Mouse (Mus musculus) A20 (cell line): ENCODE results near the gene Heatr3.
"Not testable (repeated sequence)": the region's sequence is repeated elsewhere in the genome, so short reads cannot be mapped to it uniquely, and the experiment has no call there.

Experiments used
- DNase-seq: peaks from one replicate; pipeline ENCODE4 v3.0.0-alpha.2; 2011; ENCODE audit warnings: low read depth, low spot score

Heatr3 gene

DNA sequence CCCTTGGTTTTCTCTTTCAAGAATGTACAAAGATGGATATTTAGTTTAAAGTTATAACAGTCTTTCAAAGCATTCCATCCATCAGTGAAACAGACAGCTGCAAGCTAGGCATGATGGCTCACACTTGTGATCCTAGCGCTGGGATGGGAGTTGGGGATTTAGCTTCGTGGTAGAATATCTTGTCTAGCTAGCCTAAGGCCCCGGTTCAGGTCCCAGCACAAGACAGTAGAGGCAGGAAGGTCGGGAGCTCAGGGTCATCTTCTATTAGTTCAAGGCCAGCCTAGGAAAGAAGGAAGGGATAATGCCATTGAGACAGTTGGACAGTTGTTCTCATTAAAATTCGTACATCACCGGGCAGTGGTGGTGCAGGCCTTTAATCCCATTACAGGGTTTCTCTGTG is 48.1 kb downstream of the Heatr3 start:
- no peak for DNase-seq

DNA sequence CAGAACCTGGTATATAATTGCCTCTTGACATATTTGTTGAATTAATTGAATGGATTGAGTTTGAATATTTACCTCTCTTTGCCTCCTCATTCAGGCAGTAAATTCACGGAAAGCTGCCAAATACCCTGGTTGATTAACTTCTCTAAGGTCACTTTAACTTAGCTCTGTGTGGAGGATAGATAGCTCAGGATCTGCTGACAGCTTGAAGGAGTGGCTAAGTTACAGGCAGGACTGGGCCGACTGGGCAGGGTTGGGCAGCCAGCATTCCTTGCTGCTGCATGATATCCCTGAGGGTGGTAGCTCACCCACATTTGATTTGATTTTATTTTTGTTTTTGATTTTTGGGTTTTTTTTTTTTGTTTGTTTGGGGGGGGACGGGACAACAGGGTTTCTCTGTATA is 59.7 kb downstream of the Heatr3 start:
- no peak for DNase-seq

DNA sequence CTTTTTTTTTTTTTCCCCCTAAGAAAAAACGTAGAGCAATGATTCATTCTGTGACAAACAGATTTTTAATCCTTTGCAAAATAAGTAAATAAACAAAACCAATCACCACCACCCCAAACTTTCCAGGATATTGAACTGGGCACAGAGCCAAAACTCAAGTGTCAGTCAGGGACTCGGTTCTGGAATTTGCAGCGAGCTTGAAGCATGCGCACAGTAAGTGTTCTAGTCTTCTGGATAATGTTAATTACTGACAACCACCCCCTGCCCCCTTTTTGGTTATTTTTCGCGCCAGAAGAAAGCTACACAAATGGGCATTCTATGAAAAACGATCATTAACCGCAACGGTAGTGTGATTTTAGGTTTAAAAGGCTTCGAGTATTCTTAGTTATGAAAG is 60.9 kb downstream of the Heatr3 start:
- no peak for DNase-seq

DNA sequence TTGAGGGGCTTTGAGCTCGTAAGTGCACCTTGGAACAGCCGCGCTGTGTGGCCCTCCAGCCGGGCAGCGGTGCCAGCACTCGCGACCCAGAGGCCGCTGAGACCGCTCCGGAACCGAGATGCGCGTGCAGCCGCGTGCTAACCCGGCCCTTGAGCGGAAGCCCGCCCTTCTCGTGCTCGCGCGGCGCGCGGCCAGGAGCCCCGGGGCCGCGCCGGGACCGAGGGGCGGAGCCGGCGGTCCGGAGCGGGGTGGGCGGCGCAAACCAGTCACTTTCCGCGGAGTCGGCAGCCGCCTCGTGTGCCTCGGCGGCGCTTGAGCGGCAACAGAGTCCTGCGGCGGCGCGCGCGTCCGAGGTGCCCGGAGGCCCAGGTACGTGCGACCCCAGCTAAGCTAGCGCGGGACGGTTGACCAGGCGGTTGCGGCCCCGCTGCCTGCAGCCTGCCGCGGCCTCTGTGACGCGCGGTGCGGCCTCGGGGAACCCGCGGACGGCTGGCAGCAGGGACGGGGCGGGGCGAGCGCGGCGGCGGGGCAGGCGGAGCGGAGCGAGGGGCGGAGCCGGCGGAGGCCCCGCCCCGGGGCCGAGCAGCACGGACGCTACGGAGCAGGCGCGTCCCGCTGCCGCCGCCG is 61.4 kb downstream of the Heatr3 start, which contains the start of gene Tent4b:
TSS of gene Tent4b (plus strand) at position 269 of the 627 bp plus-strand sequence.
- DNase-seq: peak; percentile 96

DNA sequence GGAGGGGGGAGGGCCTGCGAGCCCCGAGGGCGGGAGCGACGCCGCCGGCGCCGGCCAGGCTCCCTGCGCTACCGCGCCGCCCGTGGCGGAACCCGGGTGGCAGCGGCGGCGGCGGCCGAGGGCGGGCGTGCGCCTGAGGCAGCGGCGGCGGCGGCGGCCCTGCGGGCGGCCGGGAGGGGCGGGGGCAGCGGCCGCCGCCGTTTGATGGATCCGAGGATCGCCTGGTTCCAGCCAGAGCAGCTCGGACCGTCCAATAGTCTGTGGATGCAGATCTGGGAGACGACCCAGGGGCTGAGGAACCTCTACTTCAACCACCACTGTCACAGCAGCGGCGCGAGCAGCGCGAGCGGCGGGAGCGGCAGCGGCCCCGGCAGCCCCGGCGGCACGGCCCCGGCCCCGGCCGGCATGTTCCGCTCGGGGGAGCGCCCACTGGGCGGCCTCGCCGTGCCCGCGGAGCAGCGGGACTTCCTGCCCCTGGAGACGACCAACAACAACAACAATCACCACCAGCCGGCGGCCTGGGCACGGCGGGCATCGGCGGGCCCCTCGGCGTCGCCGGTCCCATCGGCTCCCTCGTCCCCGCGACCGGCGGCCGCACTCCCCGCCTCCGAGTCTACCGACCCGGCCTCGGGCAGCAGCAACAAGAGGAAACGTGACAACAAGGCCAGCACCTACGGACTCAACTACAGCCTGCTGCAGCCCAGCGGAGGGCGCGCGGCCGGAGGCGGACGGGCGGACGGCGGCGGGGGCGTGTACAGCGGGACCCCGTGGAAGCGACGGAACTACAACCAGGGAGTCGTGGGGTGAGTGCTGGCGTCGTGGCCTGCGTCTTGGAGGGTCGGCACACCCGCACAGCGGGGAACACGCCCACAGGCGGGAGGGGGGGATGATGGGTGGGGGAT is 62.3 kb downstream of the Heatr3 start:
- peak; percentile 68 for DNase-seq

DNA sequence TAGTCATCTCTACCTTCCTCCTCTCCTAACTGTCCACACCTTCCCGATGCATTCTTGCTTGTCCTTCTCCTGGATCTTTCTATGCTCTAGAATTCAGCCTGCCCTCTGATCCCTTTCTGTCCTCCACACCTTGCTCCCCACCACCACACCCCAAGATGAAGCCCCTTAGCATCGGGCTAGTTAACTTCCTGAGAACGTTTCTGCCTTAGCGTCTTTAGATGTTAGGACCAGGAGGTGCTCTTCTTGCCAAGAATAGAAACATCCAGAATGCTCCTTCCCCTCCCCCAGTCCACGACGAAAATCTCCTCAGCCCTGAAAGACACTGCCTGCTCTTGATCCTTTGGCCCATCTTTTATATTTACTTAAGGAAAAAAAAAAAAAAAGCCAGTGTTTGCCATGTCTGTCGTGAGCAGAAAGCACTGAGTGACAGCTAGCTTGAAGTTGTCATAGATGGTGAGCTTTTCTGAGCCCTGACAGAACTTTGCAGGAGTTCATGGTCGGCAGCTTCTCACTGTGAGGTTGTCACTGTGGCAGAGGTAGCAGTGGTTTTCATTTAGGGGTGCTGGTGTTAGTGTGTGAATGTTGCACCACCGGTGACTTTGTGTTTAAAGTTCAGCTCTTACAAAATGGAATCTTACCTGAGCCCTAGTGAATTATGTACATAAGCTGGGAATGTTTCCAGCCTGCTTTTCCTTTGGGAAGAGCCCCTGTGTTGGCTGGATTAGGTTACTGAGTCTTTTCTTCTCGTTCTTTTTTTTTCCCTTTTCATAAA is 63.3 kb downstream of the Heatr3 start:
- DNase-seq: peak; percentile 27

DNA sequence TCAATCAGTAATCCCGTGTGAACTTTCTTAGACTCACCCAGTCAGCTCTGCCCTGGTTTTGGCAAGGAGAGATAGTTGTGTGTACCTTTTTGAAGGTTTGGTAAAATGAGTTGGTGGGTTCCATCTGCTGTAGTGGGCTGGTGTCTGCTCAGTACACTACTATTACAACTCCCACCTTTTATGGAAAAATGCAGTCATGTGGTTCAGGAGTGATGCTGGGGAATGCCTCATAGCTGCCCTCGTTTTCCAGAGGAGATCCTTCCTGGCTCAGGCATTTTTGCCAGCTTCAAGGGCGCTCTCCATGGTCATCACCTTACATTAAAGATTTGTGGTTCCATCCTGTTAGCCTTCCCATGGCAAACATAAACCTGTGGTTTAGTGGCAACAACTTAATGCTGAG is 64.0 kb downstream of the Heatr3 start:
- DNase-seq: no peak

DNA sequence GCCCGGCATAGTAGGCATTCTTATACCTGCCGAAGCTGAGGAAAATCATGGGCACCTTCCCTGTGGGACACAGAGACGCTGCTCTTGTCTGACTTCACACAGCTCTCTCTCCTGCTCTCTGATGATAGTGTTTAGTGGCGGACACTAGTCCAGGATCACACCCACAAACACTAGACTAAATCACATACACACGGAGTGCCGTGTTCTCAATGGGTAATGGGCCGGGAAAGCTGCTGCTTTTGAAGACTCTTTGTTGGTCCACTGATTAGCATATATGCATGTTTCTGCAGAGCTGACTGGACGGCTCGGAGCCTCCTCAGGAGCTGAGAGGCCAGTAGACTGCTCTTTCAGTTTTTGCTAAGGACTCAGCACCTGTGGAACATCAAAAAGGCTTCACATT is 68.4 kb downstream of the Heatr3 start:
- no peak for DNase-seq

DNA sequence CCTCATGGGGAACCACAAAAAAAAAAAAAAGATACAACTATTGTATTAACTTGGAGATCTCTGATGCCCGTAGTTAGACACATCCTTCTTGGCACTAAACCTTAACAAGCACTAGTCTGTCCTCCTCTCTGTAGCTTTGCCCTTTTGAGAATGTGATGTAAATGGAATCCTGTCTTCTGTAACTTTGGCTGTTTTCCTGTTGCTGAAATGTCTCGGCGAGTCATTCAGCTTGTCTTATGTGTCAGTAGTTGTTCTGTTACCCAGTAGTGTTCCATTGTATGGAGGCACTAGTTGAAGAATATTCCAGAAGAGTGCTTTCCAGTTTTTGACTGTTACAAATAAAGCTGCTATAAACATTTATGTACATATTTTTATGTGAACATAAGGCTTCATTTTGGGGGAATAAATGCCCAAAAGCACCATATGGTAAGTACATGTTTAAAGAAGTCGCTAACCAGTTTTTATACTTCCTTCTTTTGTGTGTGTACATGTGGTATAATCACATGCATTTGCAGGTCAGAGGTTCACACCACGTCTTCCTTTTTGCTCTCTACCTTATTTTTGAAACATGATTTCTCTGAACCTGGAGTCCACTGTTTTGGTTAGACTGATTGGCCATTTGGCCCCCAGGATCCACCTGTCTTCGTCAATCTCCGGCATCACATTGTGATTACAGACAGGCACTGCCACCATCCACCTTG is 69.6 kb downstream of the Heatr3 start:
- DNase-seq: no peak

DNA sequence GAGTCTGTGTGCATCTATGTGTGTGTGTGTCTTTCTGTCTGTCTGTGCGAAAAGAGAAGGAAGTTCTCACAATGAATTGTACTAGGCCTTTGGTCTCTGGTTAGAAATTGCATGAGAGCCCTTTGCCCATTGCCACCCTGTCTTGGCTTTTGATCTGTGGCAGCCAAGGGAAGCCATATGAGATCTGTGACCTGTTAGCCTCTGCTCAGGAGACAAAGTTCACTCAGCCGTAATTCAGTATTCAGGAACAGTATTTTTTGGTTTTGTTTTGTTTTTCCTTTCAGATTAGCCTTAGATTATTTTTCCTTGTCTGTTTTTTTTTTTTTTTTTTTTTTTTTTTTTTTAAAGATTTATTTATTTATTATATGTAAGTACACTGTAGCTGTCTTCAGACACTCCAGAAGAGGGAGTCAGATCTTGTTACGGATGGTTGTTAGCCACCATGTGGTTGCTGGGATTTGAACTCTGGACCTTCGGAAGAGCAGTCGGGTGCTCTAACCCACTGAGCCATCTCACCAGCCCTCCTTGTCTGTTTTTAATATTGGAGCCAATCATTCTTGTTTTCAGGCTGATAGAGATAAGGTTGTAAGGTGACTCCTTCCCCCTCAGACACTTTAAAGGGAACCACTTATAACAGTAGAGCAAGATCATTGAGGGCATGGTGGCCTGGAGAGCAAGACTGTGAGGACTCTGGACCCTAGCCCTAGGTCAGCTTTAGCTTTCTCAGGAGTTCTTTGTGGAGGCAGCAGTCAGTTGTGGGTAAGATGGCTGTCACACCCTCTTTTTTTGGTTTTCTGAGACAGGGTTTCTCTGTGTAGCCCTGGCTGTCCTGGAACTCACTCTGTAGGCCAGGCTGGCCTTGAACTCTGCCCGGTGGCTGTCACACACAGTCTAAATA is 72.5 kb downstream of the Heatr3 start:
- not testable (repeated sequence) for DNase-seq

DNA sequence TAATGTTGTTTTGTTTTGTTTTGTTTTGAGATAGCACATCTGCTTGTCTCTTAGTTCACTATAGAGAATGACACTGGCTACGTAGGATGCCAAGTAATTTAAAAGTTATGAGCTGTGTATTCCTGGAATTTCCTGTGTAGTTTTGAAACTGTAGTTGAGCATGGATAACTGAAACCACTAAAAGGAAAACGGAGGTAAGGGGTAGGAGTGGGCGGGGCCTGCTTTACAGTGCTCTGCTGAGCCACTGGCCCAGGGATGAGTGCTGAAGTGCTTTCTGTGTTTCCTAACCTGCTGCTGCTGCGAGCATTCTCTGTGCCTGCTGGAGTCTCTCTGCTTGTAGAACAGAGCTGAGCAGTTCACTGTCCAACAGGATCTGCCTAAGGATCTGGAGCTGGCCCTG is 83.7 kb downstream of the Heatr3 start:
- DNase-seq: no peak
